Mouse (Mus musculus) testis, adult 2 months (tissue): ENCODE results near the gene Nfix. TPM values are rescaled to one million over a fixed set of nuclear protein-coding genes. Genes with fewer than 3 reads are reported as not detected.

Experiments used
- H3K27ac ChIP-seq: fragments of 200-500 bp; 2 replicates; pipeline ENCODE4 v1.5.1; 2012; ENCODE audit warnings: low read depth, low read length; ENCODE audit not compliant: control insufficient read depth, insufficient read depth
- H3K27me3 ChIP-seq: fragments of 200-500 bp; 2 replicates; pipeline ENCODE4 v1.6.1; 2012; ENCODE audit warnings: mild to moderate bottlenecking, low read length, moderate library complexity; ENCODE audit not compliant: control insufficient read depth, insufficient read depth
- H3K36me3 ChIP-seq: fragments of 200-500 bp; 2 replicates; pipeline ENCODE4 v1.6.1; 2012; ENCODE audit warnings: mild to moderate bottlenecking, low read length; ENCODE audit not compliant: control insufficient read depth, insufficient read depth
- H3K4me1 ChIP-seq: fragments of 200-500 bp; 2 replicates; pipeline ENCODE4 v1.6.1; 2012; ENCODE audit warnings: low read length; ENCODE audit not compliant: control insufficient read depth, insufficient read depth
- H3K4me3 ChIP-seq: fragments of 200-500 bp; 2 replicates; pipeline ENCODE4 v1.5.1; 2012; ENCODE audit warnings: low read depth, mild to moderate bottlenecking, low read length, moderate library complexity, mixed read lengths; ENCODE audit not compliant: control insufficient read depth
- CTCF ChIP-seq: fragments of 200-500 bp; IDR thresholded peaks from 2 replicates; pipeline ENCODE4 v1.5.1; 2012; ENCODE audit warnings: low read depth, mild to moderate bottlenecking, inconsistent platforms, low read length, moderate library complexity; ENCODE audit not compliant: control insufficient read depth, insufficient read depth, insufficient replicate concordance
- POLR2A ChIP-seq: fragments of 200-500 bp; IDR thresholded peaks from 2 replicates; pipeline ENCODE4 v1.6.1; 2012; ENCODE audit warnings: low read depth, mild to moderate bottlenecking, inconsistent platforms, low read length, moderate library complexity; ENCODE audit not compliant: control insufficient read depth
- polyA plus RNA-seq: library from polyadenylated mRNA; depleted of rRNA; stranded (reverse); fragments of >200 nt; gene quantifications from 2 replicates; pipeline ENCODE4 v1.2.3, GENCODE M21; 2012; rRNA removed

Nfix gene
- polyA plus RNA-seq, 1 experiment, result 5.0 TPM

DNA sequence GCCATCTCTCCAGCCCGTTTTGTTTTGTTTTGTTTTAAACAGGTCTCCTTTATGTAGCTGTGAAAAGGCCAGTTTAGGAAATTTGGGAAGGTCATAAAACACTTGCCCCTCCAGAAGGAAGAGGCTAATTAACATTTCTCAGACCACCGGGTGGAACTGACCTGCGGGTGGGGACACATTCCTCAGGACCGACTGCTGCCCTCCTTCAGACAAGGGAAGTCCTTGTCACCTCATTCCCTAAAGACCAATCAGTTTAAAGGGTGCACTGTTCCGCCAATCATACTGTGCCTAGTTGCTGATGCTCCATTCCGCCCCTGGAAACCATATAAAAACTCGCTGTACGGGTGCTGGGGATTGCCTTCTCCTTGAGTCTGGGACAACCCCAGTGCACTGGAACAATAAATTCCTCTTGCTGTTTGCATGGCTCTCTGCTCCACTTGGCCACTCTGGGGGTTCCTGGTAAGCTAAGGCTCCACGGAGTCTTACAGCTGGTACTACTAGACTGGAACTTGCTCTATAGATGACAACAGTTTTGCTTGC is 147.0 kb downstream of the Nfix start:
- TF ChIP-seq CTCF (no peak), POLR2A (no peak)
- Histone ChIP-seq H3K4me1 (peaks cover 10% of the 10 kb centered on the region), H3K36me3 (no peaks in the 10 kb centered on the region), H3K27me3 (no peaks in the 10 kb centered on the region), H3K27ac (no peak overlapping the region), H3K4me3 (no peak overlapping the region)

DNA sequence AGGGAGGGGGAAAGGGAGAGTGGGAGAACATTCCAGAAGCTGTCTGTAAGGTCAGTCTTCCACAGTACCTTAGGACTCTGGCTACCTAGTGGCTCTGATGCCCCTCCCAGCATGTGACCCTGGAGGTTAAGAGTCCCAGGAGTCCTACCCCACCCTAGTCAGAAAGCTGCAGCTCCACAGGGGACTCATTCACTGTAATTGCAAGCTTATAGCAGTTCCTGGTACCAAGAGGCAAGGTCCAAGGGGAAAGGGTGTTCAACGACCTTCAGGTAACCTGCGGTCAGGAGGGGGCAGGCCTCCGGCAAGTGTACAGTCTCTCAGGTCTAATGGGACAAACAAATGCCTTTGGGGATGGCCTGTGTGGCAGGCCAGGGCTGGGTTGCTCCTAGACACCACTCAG is 149.9 kb downstream of the Nfix start:
- no peak overlapping the region for H3K27ac ChIP-seq
- no peaks in the 10 kb centered on the region for H3K27me3 ChIP-seq
- H3K36me3 ChIP-seq, result no peaks in the 10 kb centered on the region
- no peak overlapping the region for H3K4me3 ChIP-seq
- H3K4me1 ChIP-seq, result no peaks in the 10 kb centered on the region; the same call in 1 of the 2 replicates
- TF ChIP-seq CTCF (no peak), POLR2A (no peak)

Other genes with a start within 250 kb of the Nfix start
- gene Ier2, start 137.5 kb downstream of the Nfix start, polyA plus RNA-seq, result 2.1 and 2.3 TPM in 2 replicates
- gene Trmt1, start 114.0 kb downstream of the Nfix start, polyA plus RNA-seq, result 131 and 161 TPM in 2 replicates
- gene Nacc1, start 112.5 kb downstream of the Nfix start, polyA plus RNA-seq, result 27.5 and 28.2 TPM in 2 replicates
- gene Lyl1, start 98.9 kb downstream of the Nfix start, polyA plus RNA-seq, result 0.93 and 1.2 TPM in 2 replicates
- gene G430095P16Rik, start 77.3 kb downstream of the Nfix start, polyA plus RNA-seq, result 0.32 TPM in 2 replicates
- 27.1 and 29.7 TPM in 2 replicates for gene Dand5, start 22.5 kb upstream of the Nfix start, polyA plus RNA-seq
- gene Gadd45gip1, start 31.2 kb upstream of the Nfix start, polyA plus RNA-seq, result 9.4 and 12.0 TPM in 2 replicates
- gene Rad23a, start 40.3 kb upstream of the Nfix start, polyA plus RNA-seq, result 106 and 110 TPM in 2 replicates
- 318 and 384 TPM in 2 replicates for gene Calr, start 46.6 kb upstream of the Nfix start, polyA plus RNA-seq
- 50.4 and 55.7 TPM in 2 replicates for gene Farsa, start 56.6 kb upstream of the Nfix start, polyA plus RNA-seq
- 101 and 138 TPM in 2 replicates for gene Syce2, start 71.8 kb upstream of the Nfix start, polyA plus RNA-seq
- gene Gcdh, start 93.6 kb upstream of the Nfix start, polyA plus RNA-seq, result 8.1 and 10.5 TPM in 2 replicates
- 0.36 and 0.48 TPM in 2 replicates for gene Klf1, start 101.6 kb upstream of the Nfix start, polyA plus RNA-seq
- 1.6 and 2.1 TPM in 2 replicates for gene Dnase2a, start 108.2 kb upstream of the Nfix start, polyA plus RNA-seq
- gene Mast1, start 137.0 kb upstream of the Nfix start, polyA plus RNA-seq, result 1.5 and 1.6 TPM in 2 replicates
- gene Rtbdn, start 146.6 kb upstream of the Nfix start, polyA plus RNA-seq, result 0.30 and 0.32 TPM in 2 replicates
- gene Gm49661, start 169.1 kb upstream of the Nfix start, polyA plus RNA-seq, result 477 and 542 TPM in 2 replicates
- gene Prdx2, start 169.2 kb upstream of the Nfix start, polyA plus RNA-seq, result 59.6 and 68.5 TPM in 2 replicates
- 1,424 and 1,585 TPM in 2 replicates for gene Rnaseh2a, start 169.4 kb upstream of the Nfix start, polyA plus RNA-seq
- gene Junb, start 178.4 kb upstream of the Nfix start, polyA plus RNA-seq, result 5.7 and 9.3 TPM in 2 replicates
- gene Hook2, start 190.3 kb upstream of the Nfix start, polyA plus RNA-seq, result 55.4 and 62.0 TPM in 2 replicates
- gene Best2, start 214.2 kb upstream of the Nfix start, polyA plus RNA-seq, result 0.08 TPM in 1 of 2 replicates, not detected in the other
- 203 and 208 TPM in 2 replicates for gene Asna1, start 224.9 kb upstream of the Nfix start, polyA plus RNA-seq
- 82.1 and 88.6 TPM in 2 replicates for gene Trir, start 226.5 kb upstream of the Nfix start, polyA plus RNA-seq
- gene Tnpo2, start 236.6 kb upstream of the Nfix start, polyA plus RNA-seq, result 44.7 and 44.9 TPM in 2 replicates